Mouse (Mus musculus): ENCODE results near the gene Phc2.

Gene Phc2

GRCm38 (mm10) chr4:128785921-128786654 lies 131.6 kb downstream of the Phc2 start:
- no peak for DNase-seq (ENCODE audit: low spot score)

- DNase-seq (ENCODE audit: low spot score) = no peak
Observed at GRCm38 (mm10) chr4:128787023-128787939, 132.8 kb downstream of the Phc2 start.

GRCm38 (mm10) chr4:128788108-128788507 lies 133.6 kb downstream of the Phc2 start:
- no peak for DNase-seq (ENCODE audit: low spot score)

- peak; percentile 86 for DNase-seq (ENCODE audit: low spot score)
Observed at GRCm38 (mm10) chr4:128789646-128790045, 135.1 kb downstream of the Phc2 start.

GRCm38 (mm10) chr4:128793710-128794109 lies 139.2 kb downstream of the Phc2 start:
- peak; percentile 63 for DNase-seq (ENCODE audit: low spot score)

GRCm38 (mm10) chr4:128794198-128794597 lies 139.7 kb downstream of the Phc2 start:
- DNase-seq (ENCODE audit: low spot score) = no peak

GRCm38 (mm10) chr4:128795596-128795995 lies 141.1 kb downstream of the Phc2 start:
- no peak for DNase-seq (ENCODE audit: low spot score)

GRCm38 (mm10) chr4:128796788-128797187 lies 142.3 kb downstream of the Phc2 start:
- DNase-seq (ENCODE audit: low spot score) = no peak

GRCm38 (mm10) chr4:128801675-128802465 lies 147.4 kb downstream of the Phc2 start:
- no peak for DNase-seq (ENCODE audit: low spot score)
